Mouse (Mus musculus) hindbrain, embryonic 15.5 days (tissue): ENCODE results near the gene Olfr1373. TPM values are rescaled to one million over a fixed set of nuclear protein-coding genes. Genes with fewer than 3 reads are reported as not detected.
"Not testable (repeated sequence)": the region's sequence is repeated elsewhere in the genome, so short reads cannot be mapped to it uniquely, and the experiment has no call there.

Experiments used
- ATAC-seq: fragments of 200-750 bp; cut with Nextera tagmentation; 2 replicates; pipeline ENCODE4 v1.8.0; 2017; ENCODE audit warnings: low read depth, moderate number of reproducible peaks, moderate TSS enrichment; ENCODE audit not compliant: low FRiP score
- H3K27ac ChIP-seq: fragments of 300-500 bp; sonication (generic); replicated peaks from 2 replicates; pipeline ENCODE4 v1.5.1; 2015; ENCODE audit warnings: mild to moderate bottlenecking, inconsistent platforms
- H3K27me3 ChIP-seq: fragments of 300-500 bp; sonication (generic); 2 replicates; pipeline ENCODE4 v1.6.1; 2015; ENCODE audit warnings: control low read depth, inconsistent platforms
- H3K36me3 ChIP-seq: fragments of 300-500 bp; sonication (generic); 2 replicates; pipeline ENCODE4 v1.6.1; 2015; ENCODE audit warnings: control low read depth, inconsistent platforms
- H3K4me1 ChIP-seq: fragments of 300-500 bp; sonication (generic); replicated peaks from 2 replicates; pipeline ENCODE4 v1.6.1; 2015; ENCODE audit warnings: control low read depth, inconsistent platforms
- H3K4me2 ChIP-seq: fragments of 300-500 bp; sonication (generic); 2 replicates; pipeline ENCODE4 v1.6.1; 2015; ENCODE audit warnings: moderate library complexity, mild to moderate bottlenecking, inconsistent platforms
- H3K4me3 ChIP-seq: fragments of 300-500 bp; sonication (generic); 2 replicates; pipeline ENCODE4 v1.5.1; 2015; ENCODE audit warnings: mild to moderate bottlenecking, inconsistent platforms
- H3K9ac ChIP-seq: fragments of 300-500 bp; sonication (generic); 2 replicates; pipeline ENCODE4 v1.6.1; 2015; ENCODE audit warnings: inconsistent platforms
- H3K9me3 ChIP-seq: fragments of 300-500 bp; sonication (generic); 2 replicates; pipeline ENCODE4 v1.6.1; 2016; ENCODE audit warnings: control low read depth, inconsistent platforms
- WGBS: fragments of 180-500 bp; shearing (Covaris S2); methylation state at CpG from one replicate; pipeline ENCODE4 v1.1.7; 2015; 5-methylcytosine and 5-hydroxymethylcytosine counted together
- polyA plus RNA-seq: library from polyadenylated mRNA; unstranded; fragments of >200 nt; fragmentation: Nextera tagmentation; extraction: Ambion mirVana; gene quantifications from 2 replicates; pipeline ENCODE4 v1.2.1, GENCODE M21; 2015

The Olfr1373 gene
- not detected in 2 replicates for polyA plus RNA-seq

GRCm38 (mm10) chr11:52145428-52145827 lies at the start of gene Olfr1373:
Gene Olfr1373 (minus strand): TSS chr11:52145528.
- H3K36me3 ChIP-seq, ATAC-seq, H3K27ac ChIP-seq, H3K4me2 ChIP-seq, H3K9ac ChIP-seq, H3K9me3 ChIP-seq, H3K4me1 ChIP-seq, H3K27me3 ChIP-seq, H3K4me3 ChIP-seq: not testable (repeated sequence)
- 94% methylated on average over 1 of the region's 1 CpGs for WGBS

- not testable (repeated sequence) for H3K9me3 ChIP-seq, H3K36me3 ChIP-seq, H3K4me1 ChIP-seq, H3K27me3 ChIP-seq, H3K9ac ChIP-seq, H3K4me3 ChIP-seq, H3K4me2 ChIP-seq, ATAC-seq, H3K27ac ChIP-seq
- WGBS: 93% methylated on average over 4 of the region's 4 CpGs
Observed at GRCm38 (mm10) chr11:52180651-52181050, 35.3 kb upstream of the Olfr1373 start.

GRCm38 (mm10) chr11:52179897-52180296 lies 34.6 kb upstream of the Olfr1373 start:
- H3K27ac ChIP-seq, H3K9ac ChIP-seq, H3K27me3 ChIP-seq, H3K9me3 ChIP-seq, H3K4me1 ChIP-seq, H3K36me3 ChIP-seq, H3K4me2 ChIP-seq, H3K4me3 ChIP-seq, ATAC-seq: not testable (repeated sequence)
- WGBS: 82% methylated on average over 2 of the region's 3 CpGs

- Histone ChIP-seq H3K4me2 (peak overlapping the region; percentile 75), H3K27ac (no peak overlapping the region), H3K27me3 (peaks cover 28% of the 10 kb centered on the region), H3K36me3 (no peaks in the 10 kb centered on the region), H3K4me3 (peak overlapping the region; percentile 40), H3K9ac (peak overlapping the region; percentile 18), H3K9me3 (no peaks in the 10 kb centered on the region), H3K4me1 (peaks cover 15% of the 10 kb centered on the region)
- 24% methylated on average over 12 of the region's 12 CpGs for WGBS
- no peak for ATAC-seq
Observed at GRCm38 (mm10) chr11:52168461-52168860, 23.1 kb upstream of the Olfr1373 start.

- Histone ChIP-seq H3K4me1 (peaks cover 15% of the 10 kb centered on the region), H3K4me2 (peak overlapping the region; percentile 75), H3K27me3 (peaks cover 28% of the 10 kb centered on the region), H3K4me3 (peak overlapping the region; percentile 40), H3K9ac (peak overlapping the region; percentile 18; the same call in 1 of the 2 replicates)
- under 1% methylated on average over 18 of the region's 42 CpGs for WGBS
- peak; percentile 75; the same call in 1 of the 2 replicates for ATAC-seq
- not testable (repeated sequence) for H3K36me3 ChIP-seq, H3K9me3 ChIP-seq, H3K27ac ChIP-seq
Observed at GRCm38 (mm10) chr11:52167901-52168302, 22.6 kb upstream of the Olfr1373 start.

GRCm38 (mm10) chr11:52167126-52167525 lies 21.8 kb upstream of the Olfr1373 start:
- peaks cover 28% of the 10 kb centered on the region for H3K27me3 ChIP-seq
- H3K36me3 ChIP-seq: no peaks in the 10 kb centered on the region
- under 1% methylated on average over 21 of the region's 21 CpGs for WGBS
- no peak overlapping the region for H3K9ac ChIP-seq
- no peak overlapping the region for H3K27ac ChIP-seq
- peaks cover 15% of the 10 kb centered on the region for H3K4me1 ChIP-seq
- no peaks in the 10 kb centered on the region for H3K9me3 ChIP-seq
- peak overlapping the region; percentile 4; the same call in 1 of the 2 replicates for H3K4me3 ChIP-seq
- no peak for ATAC-seq
- 0 out of 2 replicates have a peak overlapping the region, but pooled peaks have one; percentile 5 for H3K4me2 ChIP-seq

GRCm38 (mm10) chr11:52163926-52164325 lies 18.6 kb upstream of the Olfr1373 start:
- Histone ChIP-seq H3K4me1 (peaks cover 15% of the 10 kb centered on the region), H3K27ac (no peak overlapping the region), H3K27me3 (peaks cover 16% of the 10 kb centered on the region; the same call in 1 of the 2 replicates), H3K4me3 (no peak overlapping the region), H3K36me3 (no peaks in the 10 kb centered on the region), H3K9me3 (no peaks in the 10 kb centered on the region), H3K9ac (no peak overlapping the region), H3K4me2 (no peak overlapping the region)
- no peak for ATAC-seq
- 37% methylated on average over 10 of the region's 10 CpGs for WGBS

GRCm38 (mm10) chr11:52143675-52144074 lies 1.7 kb downstream of the Olfr1373 start:
- not testable (repeated sequence) for H3K27ac ChIP-seq, H3K9me3 ChIP-seq, H3K36me3 ChIP-seq, H3K4me1 ChIP-seq, H3K27me3 ChIP-seq, H3K4me3 ChIP-seq, H3K9ac ChIP-seq, H3K4me2 ChIP-seq
- ATAC-seq: peak; percentile 80; the same call in 1 of the 2 replicates
- 44% methylated on average over 4 of the region's 4 CpGs for WGBS

GRCm38 (mm10) chr11:52130451-52131068 lies 14.8 kb downstream of the Olfr1373 start:
- Histone ChIP-seq H3K4me2 (no peak overlapping the region), H3K9me3 (no peaks in the 10 kb centered on the region), H3K27ac (no peak overlapping the region), H3K9ac (no peak overlapping the region), H3K4me3 (no peak overlapping the region), H3K36me3 (peaks cover 8% of the 10 kb centered on the region), H3K27me3 (no peaks in the 10 kb centered on the region), H3K4me1 (0 out of 2 replicates have a peak, but pooled peaks cover 5% of the 10 kb centered on the region)
- peak; percentile 58; the same call in 1 of the 2 replicates for ATAC-seq
- WGBS: 84% methylated on average over 7 of the region's 7 CpGs

GRCm38 (mm10) chr11:52129621-52130450 lies 15.5 kb downstream of the Olfr1373 start:
- Histone ChIP-seq H3K27me3 (no peaks in the 10 kb centered on the region), H3K4me3 (no peak overlapping the region), H3K4me1 (0 out of 2 replicates have a peak, but pooled peaks cover 5% of the 10 kb centered on the region), H3K36me3 (peaks cover 14% of the 10 kb centered on the region), H3K4me2 (no peak overlapping the region), H3K27ac (no peak overlapping the region; the same call in 1 of the 2 replicates), H3K9me3 (no peaks in the 10 kb centered on the region), H3K9ac (no peak overlapping the region)
- peak; percentile 10; the same call in 1 of the 2 replicates for ATAC-seq
- WGBS: 73% methylated on average over 10 of the region's 10 CpGs

- Histone ChIP-seq H3K27ac (no peak overlapping the region; the same call in 1 of the 2 replicates), H3K27me3 (no peaks in the 10 kb centered on the region), H3K36me3 (peaks cover 20% of the 10 kb centered on the region), H3K9ac (no peak overlapping the region), H3K9me3 (no peaks in the 10 kb centered on the region), H3K4me3 (no peak overlapping the region), H3K4me1 (0 out of 2 replicates have a peak, but pooled peaks cover 5% of the 10 kb centered on the region), H3K4me2 (no peak overlapping the region)
- no peak; the same call in 1 of the 2 replicates for ATAC-seq
- WGBS: 32% methylated on average over 3 of the region's 3 CpGs
Observed at GRCm38 (mm10) chr11:52129171-52129570, 16.2 kb downstream of the Olfr1373 start.
